Mouse (Mus musculus) kidney, embryonic 16.5 days (tissue): ENCODE results near the gene Sgms1. TPM values are rescaled to one million over a fixed set of nuclear protein-coding genes. Genes with fewer than 3 reads are reported as not detected.

ENCODE experiments used
- ATAC-seq: fragments of 200-750 bp; cut with Nextera tagmentation; 2 replicates; pipeline ENCODE4 v1.8.0; 2017; ENCODE audit warnings: moderate TSS enrichment; ENCODE audit not compliant: low FRiP score, low TSS enrichment
- H3K27ac ChIP-seq: fragments of 300-500 bp; sonication (generic); 2 replicates; pipeline ENCODE4 v1.5.1; 2014; ENCODE audit warnings: low read length
- H3K27me3 ChIP-seq: fragments of 300-500 bp; sonication (generic); 2 replicates; pipeline ENCODE4 v1.6.1; 2014; ENCODE audit warnings: low read length, control low read depth, mixed read lengths; ENCODE audit not compliant: insufficient read depth
- H3K36me3 ChIP-seq: fragments of 300-500 bp; sonication (generic); 2 replicates; pipeline ENCODE4 v1.6.1; 2014; ENCODE audit warnings: low read length, control low read depth, mixed read lengths; ENCODE audit not compliant: insufficient read depth
- H3K4me1 ChIP-seq: fragments of 300-500 bp; sonication (generic); 2 replicates; pipeline ENCODE4 v1.6.1; 2014; ENCODE audit warnings: low read length, control low read depth, mixed read lengths; ENCODE audit not compliant: insufficient read depth
- H3K4me2 ChIP-seq: fragments of 300-500 bp; sonication (generic); replicated peaks from 2 replicates; pipeline ENCODE4 v1.6.1; 2014; ENCODE audit warnings: low read depth, low read length
- H3K4me3 ChIP-seq: fragments of 300-500 bp; sonication (generic); 2 replicates; pipeline ENCODE4 v1.5.1; 2014; ENCODE audit warnings: mild to moderate bottlenecking, low read length
- H3K9ac ChIP-seq: fragments of 300-500 bp; sonication (generic); replicated peaks from 2 replicates; pipeline ENCODE4 v1.6.1; 2014; ENCODE audit warnings: low read length
- H3K9me3 ChIP-seq: fragments of 300-500 bp; sonication (generic); 2 replicates; pipeline ENCODE4 v1.6.1; 2016; ENCODE audit warnings: low read length, control low read depth
- WGBS: fragments of 180-500 bp; shearing (Covaris S2); extraction: QIAGEN DNeasy Blood & Tissue Kit; methylation state at CpG from one replicate; pipeline ENCODE4 v1.1.7; 2014; 5-methylcytosine and 5-hydroxymethylcytosine counted together
- polyA plus RNA-seq: library from polyadenylated mRNA; unstranded; fragments of >200 nt; fragmentation: Nextera tagmentation; extraction: Ambion mirVana; gene quantifications from 2 replicates; pipeline ENCODE4 v1.2.1, GENCODE M21; 2015

Gene Sgms1
- polyA plus RNA-seq, 1 experiment from 2014 or later: 65.5 TPM

DNA sequence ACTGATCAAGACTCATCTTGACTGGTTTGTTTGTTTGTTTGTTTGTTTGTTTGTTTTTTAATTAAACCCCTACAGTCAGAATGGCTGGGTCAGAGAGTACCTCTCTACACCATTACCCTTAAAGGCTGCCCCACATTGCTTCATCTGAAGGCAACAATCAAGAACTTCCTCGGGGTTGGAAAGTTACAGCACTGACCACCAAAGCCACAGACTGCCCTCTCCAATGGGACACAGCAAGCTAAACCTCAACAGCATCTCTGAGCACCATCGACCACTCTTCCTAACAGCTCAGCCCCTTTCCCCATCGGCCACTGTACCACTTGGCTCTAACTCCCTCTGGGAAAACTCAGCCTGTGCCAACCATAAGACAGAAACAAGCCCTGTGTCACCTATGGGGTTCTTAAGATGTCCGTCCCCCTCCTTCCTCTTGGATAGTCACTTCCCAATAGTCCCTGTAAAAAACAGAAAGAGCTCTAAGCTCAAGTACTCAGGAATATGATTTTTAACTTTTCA, 14.0 kb downstream of the Sgms1 start:
- no peak overlapping the region for H3K9ac ChIP-seq
- H3K36me3 ChIP-seq: no peaks in the 10 kb centered on the region
- 91% methylated on average over 4 of the region's 4 CpGs for WGBS
- H3K27ac ChIP-seq: no peak overlapping the region
- H3K9me3 ChIP-seq: no peaks in the 10 kb centered on the region
- no peak for ATAC-seq
- H3K4me1 ChIP-seq: peaks cover 28% of the 10 kb centered on the region
- H3K4me2 ChIP-seq: no peak overlapping the region
- no peak overlapping the region for H3K4me3 ChIP-seq
- H3K27me3 ChIP-seq: no peaks in the 10 kb centered on the region

DNA sequence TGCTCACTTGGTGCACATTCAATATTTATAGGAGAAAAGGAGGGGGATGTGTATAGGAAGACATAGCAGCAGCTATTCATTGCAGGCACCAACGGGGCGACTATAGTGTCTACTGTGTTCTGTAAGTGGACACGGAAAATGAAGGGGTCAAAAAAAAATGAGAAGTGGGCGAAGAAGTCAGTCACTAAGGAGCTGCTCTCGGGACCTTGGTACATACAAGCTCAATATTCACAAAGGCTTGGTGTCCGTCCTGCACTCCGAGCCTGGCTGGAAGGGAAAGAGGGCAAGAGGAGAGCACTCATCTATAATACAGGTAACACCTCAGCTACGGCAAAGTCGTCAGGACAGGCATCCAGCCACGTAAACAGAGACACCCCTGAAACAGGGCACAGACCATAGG, 14.8 kb downstream of the Sgms1 start:
- H3K9ac ChIP-seq: no peak overlapping the region
- H3K4me2 ChIP-seq: no peak overlapping the region
- H3K4me3 ChIP-seq: no peak overlapping the region
- H3K4me1 ChIP-seq: peaks cover 28% of the 10 kb centered on the region
- no peak for ATAC-seq
- H3K27ac ChIP-seq: no peak overlapping the region
- H3K27me3 ChIP-seq: no peaks in the 10 kb centered on the region
- WGBS: 91% methylated on average over 10 of the region's 10 CpGs
- H3K36me3 ChIP-seq: no peaks in the 10 kb centered on the region
- no peaks in the 10 kb centered on the region for H3K9me3 ChIP-seq

DNA sequence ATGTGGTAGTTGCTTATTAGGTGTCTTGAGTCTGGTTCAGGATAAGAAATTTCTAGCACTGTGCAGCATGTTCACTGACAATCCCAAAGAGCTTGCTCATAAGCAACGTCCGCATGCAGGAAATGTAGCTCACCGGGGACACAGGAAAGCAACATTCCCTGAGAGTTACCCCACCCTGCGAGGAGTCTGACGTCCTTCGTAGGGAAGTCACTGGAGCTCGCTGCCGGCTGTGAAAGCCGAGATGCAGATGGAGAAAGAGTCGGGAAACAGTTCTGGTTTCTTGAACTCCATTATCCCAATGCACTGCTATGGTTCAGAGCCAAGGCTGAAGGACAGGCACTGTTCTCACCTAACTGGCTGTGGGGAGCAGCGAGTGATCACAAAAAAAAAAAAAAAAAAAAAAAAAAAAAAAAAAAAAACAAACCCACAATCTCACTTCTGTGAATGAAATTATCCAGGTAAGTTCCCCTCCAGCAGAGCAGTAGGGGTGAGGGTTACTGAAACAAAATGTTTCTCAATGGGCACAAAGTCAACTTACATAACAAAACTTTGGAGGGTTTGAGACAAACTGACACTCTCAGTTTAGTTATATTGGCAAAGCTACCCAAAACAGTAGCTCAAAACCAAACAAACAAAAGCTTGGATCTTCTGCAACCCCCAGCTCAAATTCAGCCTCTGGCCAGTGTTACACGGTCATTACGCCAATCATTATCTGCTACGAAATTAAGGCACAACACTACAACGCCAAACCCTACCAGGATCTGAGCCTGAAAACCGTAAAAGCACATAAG, 15.5 kb downstream of the Sgms1 start:
- no peak overlapping the region for H3K9ac ChIP-seq
- 41% methylated on average over 16 of the region's 16 CpGs for WGBS
- peak overlapping the region; percentile 46; the same call in 1 of the 2 replicates for H3K27ac ChIP-seq
- H3K4me1 ChIP-seq: peaks cover 21% of the 10 kb centered on the region
- ATAC-seq: no peak
- no peaks in the 10 kb centered on the region for H3K36me3 ChIP-seq
- H3K27me3 ChIP-seq: no peaks in the 10 kb centered on the region
- H3K4me2 ChIP-seq: no peak overlapping the region
- no peak overlapping the region for H3K4me3 ChIP-seq
- H3K9me3 ChIP-seq: no peaks in the 10 kb centered on the region

DNA sequence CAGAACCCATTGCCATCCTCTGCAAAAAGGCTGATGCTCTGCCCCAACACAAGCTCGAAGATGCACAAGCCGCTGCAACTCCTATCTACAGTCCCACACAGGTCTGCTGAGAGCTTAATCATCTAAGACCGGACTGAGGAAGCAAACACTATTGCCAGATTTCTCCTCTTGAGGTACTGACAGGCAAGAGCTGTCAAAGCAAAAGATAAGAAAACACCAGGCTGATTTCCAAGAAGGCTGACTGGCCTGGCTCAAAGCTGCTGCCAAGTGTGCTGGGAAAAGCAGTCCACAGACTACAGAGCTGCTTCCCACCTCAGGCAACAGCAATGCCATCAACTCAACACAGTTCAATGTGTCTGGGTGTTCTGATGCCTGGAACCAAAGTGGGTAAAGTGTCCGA, 17.1 kb downstream of the Sgms1 start:
- Histone ChIP-seq H3K36me3 (no peaks in the 10 kb centered on the region), H3K4me3 (no peak overlapping the region), H3K27me3 (no peaks in the 10 kb centered on the region), H3K4me1 (peaks cover 11% of the 10 kb centered on the region), H3K9ac (no peak overlapping the region), H3K27ac (no peak overlapping the region), H3K4me2 (no peak overlapping the region), H3K9me3 (no peaks in the 10 kb centered on the region)
- ATAC-seq: no peak
- 78% methylated on average over 4 of the region's 4 CpGs for WGBS

DNA sequence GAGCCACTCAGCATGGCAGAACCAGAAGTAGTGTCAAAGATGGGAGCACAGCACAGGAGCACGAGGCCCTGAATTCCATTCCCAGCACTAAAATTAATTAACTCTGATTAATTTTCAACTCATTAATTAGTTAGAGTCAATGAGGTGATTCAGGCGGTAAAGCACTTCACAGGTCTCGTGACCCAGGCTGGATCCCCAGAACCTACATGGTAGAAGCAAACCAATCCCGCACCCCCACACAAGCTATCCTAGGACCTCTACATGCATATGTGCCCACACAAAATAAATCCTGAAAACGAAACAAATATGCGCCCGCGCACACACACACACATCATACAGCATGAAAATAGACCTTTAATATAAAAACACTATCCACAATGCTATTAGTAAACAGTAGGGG, 22.2 kb downstream of the Sgms1 start:
- Histone ChIP-seq H3K4me3 (no peak overlapping the region), H3K4me2 (no peak overlapping the region), H3K9me3 (no peaks in the 10 kb centered on the region), H3K4me1 (peaks cover 9% of the 10 kb centered on the region), H3K9ac (no peak overlapping the region), H3K36me3 (no peaks in the 10 kb centered on the region), H3K27me3 (no peaks in the 10 kb centered on the region), H3K27ac (no peak overlapping the region)
- WGBS: 81% methylated on average over 8 of the region's 8 CpGs
- ATAC-seq: 0 out of 2 replicates have a peak, but pooled peaks have one; percentile 57

DNA sequence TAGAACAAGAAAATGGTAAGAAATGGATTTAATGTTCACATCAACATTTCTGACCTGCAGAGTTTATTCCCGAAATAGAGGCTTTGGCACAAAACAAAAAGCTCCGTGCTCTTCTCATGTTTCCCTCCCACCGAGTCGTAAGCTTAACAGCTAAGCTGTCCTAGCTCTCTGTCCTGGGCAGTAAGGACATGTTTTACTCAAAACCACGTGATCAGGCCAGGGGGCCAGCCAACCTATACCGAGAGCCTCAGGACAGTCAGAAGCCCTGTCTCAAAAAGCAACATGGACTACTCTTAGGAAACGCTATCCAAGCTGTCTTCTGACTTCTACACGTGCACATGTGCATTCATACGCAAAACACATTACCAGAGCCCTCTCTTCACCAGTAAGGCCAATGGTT, 23.1 kb downstream of the Sgms1 start:
- H3K36me3 ChIP-seq: no peaks in the 10 kb centered on the region
- H3K9ac ChIP-seq: no peak overlapping the region
- no peak overlapping the region for H3K4me2 ChIP-seq
- H3K4me3 ChIP-seq: no peak overlapping the region
- no peak for ATAC-seq
- H3K27me3 ChIP-seq: no peaks in the 10 kb centered on the region
- no peak overlapping the region for H3K27ac ChIP-seq
- no peaks in the 10 kb centered on the region for H3K9me3 ChIP-seq
- H3K4me1 ChIP-seq: peaks cover 10% of the 10 kb centered on the region
- WGBS: 67% methylated on average over 9 of the region's 9 CpGs

GRCm38 (mm10) chr19:32365111-32365510, 24.4 kb downstream of the Sgms1 start:
- ATAC-seq: no peak
- Histone ChIP-seq H3K4me1 (peaks cover 10% of the 10 kb centered on the region), H3K9ac (no peak overlapping the region), H3K4me3 (no peak overlapping the region), H3K27me3 (no peaks in the 10 kb centered on the region), H3K27ac (no peak overlapping the region), H3K4me2 (no peak overlapping the region), H3K36me3 (no peaks in the 10 kb centered on the region), H3K9me3 (no peaks in the 10 kb centered on the region)
- 82% methylated on average over 6 of the region's 6 CpGs for WGBS

DNA sequence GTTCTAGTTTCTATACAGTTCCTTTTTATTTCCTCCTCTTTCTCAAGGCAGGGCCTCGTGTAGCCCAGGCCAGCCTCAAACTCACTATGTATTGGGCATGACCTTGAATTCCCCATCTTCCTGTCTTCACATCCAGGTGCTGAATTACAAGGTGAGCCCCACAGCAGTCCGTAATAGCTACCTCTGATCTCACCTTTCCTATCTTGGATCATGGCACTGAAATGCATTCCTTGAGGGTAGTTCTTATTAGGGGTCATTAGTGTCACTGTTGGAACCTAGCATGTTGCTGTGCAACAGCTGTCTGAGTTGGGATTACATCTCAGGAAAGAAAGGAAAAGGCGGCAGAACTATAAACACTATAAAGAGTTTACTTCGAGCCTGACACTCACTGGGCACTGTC, 25.9 kb downstream of the Sgms1 start:
- 80% methylated on average over 4 of the region's 4 CpGs for WGBS
- Histone ChIP-seq H3K9me3 (no peaks in the 10 kb centered on the region), H3K4me2 (no peak overlapping the region), H3K4me1 (peaks cover 10% of the 10 kb centered on the region), H3K27ac (no peak overlapping the region), H3K36me3 (no peaks in the 10 kb centered on the region), H3K27me3 (no peaks in the 10 kb centered on the region), H3K4me3 (no peak overlapping the region), H3K9ac (no peak overlapping the region)
- no peak for ATAC-seq

- no peaks in the 10 kb centered on the region for H3K27me3 ChIP-seq
- ATAC-seq: no peak
Observed at GRCm38 (mm10) chr19:32362520-32362919, 27.0 kb downstream of the Sgms1 start.

DNA sequence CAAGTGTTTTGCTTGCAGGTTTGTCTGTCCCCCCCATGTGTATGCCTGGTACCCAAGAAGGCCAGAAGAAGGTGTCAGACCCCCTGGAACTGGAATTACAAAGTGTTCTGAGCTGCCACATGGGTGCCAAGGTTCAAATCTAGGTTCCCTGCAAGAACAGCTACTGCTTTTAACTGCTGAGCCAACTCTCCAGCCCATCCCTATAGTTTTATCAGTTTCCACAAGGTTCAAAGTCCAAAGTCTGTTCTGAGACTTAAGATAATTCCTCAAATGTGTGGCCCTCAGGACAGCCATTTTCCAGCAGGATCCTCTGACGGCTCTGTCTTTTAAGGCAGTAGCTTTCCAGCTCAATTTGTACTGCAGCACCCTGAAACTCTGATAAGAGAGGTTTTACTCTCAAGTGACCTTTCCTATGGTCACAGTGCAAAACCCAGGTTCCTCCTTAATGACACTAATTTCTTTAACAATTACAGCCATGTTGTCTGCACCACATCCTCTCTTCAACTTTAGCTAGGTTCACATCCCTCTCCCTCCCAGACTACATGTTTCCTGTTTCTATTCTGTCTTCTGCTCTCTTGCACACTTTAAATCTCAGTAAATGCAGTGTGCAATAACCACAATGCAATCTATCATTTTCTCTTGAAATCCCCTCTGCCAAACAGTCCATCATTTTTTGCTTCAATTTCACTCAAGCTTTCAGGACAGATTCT, 28.4 kb downstream of the Sgms1 start:
- H3K9ac ChIP-seq: no peak overlapping the region
- H3K4me3 ChIP-seq: no peak overlapping the region
- H3K27me3 ChIP-seq: no peaks in the 10 kb centered on the region
- H3K27ac ChIP-seq: no peak overlapping the region
- no peak for ATAC-seq
- no peaks in the 10 kb centered on the region for H3K36me3 ChIP-seq
- H3K9me3 ChIP-seq: no peaks in the 10 kb centered on the region
- no peak overlapping the region for H3K4me2 ChIP-seq
- WGBS: 81% methylated on average over 1 of the region's 1 CpGs
- H3K4me1 ChIP-seq: peaks cover 3% of the 10 kb centered on the region; the same call in 1 of the 2 replicates

More at GRCm38 (mm10) chr19:32362520-32362919, 27.0 kb downstream of the Sgms1 start:
- no peak overlapping the region for H3K4me3 ChIP-seq
- H3K4me1 ChIP-seq: peaks cover 10% of the 10 kb centered on the region
- H3K36me3 ChIP-seq: no peaks in the 10 kb centered on the region
- no peak overlapping the region for H3K9ac ChIP-seq
- H3K4me2 ChIP-seq: no peak overlapping the region
- no peaks in the 10 kb centered on the region for H3K9me3 ChIP-seq
- 65% methylated on average over 3 of the region's 3 CpGs for WGBS
- no peak overlapping the region for H3K27ac ChIP-seq
